Mouse (Mus musculus) spleen, adult 2 months (tissue): ENCODE data around the gene Slit3.

ENCODE experiments used
- CTCF ChIP-seq: fragments of 200-500 bp; IDR thresholded peaks from 2 replicates; pipeline ENCODE4 v1.5.1; 2011; ENCODE audit warnings: mild to moderate bottlenecking, inconsistent platforms; ENCODE audit not compliant: insufficient read depth, insufficient read length, insufficient replicate concordance; ENCODE audit errors: extremely low read depth
- POLR2A ChIP-seq: fragments of 200-500 bp; IDR thresholded peaks from 2 replicates; pipeline ENCODE4 v1.6.1; 2011; ENCODE audit warnings: low read depth, low read length, inconsistent platforms

DNA sequence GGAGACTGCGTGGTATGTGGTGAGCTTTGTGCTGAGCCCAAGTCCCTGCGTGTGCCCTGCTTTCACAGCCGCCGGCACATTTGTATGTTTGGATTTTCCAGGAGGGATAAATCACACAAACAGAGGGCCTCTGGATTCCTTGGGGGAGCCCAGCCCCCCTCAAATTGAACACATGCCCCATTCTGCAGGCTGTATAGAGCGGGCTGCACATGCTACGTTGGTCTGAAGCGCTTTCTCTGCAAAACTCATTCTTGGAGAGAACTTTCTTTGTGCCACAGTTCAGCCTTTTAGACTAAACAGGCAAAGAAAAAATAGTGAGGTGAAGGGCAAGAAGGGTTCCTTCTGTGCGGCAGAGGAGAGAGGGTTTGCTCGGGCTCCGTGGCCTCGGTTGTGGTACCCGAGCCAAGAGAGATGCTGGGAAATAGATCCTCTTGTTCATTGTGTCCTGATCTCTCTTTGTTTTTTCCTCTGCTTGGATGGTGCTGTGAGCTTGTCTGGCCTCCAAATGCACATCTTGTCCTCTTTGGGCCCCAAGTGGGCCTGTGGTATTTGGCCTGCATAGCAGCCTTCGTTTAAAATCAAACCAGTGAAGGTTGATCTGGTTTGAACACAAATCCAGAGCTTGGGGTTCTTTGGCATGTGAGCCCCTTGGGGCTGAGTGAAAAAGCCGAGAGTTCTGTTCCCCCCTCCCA, 295.5 kb downstream of the Slit3 start:
- TF ChIP-seq POLR2A: no peak
- no peak for TF ChIP-seq CTCF
